Mouse (Mus musculus) ES-E14 (cell line): ENCODE measurements around the gene Pxt1.

Experiments used
- CHD2 ChIP-seq: IDR thresholded peaks from 2 replicates; pipeline ENCODE4 v1.6.1; 2014; ENCODE audit warnings: mild to moderate bottlenecking, low read depth, low read length, inconsistent platforms
- ZC3H11A ChIP-seq: IDR thresholded peaks from 2 replicates; pipeline ENCODE4 v1.6.1; 2012; ENCODE audit warnings: low read depth, mild to moderate bottlenecking, inconsistent platforms, low read length, borderline replicate concordance
- ZNF384 ChIP-seq: IDR thresholded peaks from 2 replicates; pipeline ENCODE4 v1.6.1; 2012; ENCODE audit warnings: low read depth, low read length, inconsistent platforms

DNA sequence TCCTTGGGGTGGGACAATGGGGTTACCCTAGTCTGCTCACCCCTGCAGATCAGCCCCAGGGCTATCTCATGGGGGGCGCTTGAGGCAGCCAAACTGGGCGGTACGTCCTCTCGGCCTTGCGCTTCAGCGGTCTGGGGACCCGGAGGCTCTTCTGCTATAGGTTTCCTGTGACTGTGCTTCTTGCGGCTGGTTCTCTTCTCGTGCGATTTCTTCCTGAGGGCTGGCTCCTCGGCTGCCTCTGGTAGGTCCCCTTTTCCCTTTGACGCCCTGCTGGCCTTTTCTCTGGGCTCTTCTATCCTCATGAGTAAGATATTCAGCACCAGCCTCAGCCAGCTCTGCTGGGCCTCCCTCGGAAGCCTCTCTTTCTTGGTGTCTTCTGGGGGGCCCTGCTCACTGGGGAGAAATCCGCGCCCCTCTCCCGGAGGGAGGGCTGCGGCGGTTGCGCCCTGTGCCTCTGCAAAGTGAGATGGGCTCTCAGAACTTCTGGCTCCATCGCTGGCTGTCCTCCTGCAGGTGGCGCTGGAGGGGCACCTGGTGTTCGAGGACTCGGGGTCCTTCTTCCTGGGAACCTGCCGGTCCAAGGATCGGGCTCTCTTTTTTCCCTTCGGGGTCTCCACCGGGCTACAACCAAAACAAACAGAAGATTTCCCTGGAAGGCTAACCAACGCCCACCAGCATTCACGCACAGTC lies 34.2 kb downstream of the Pxt1 start:
- TF ChIP-seq ZC3H11A (no peak; the same call in 1 of the 2 replicates), CHD2 (peak; percentile 46; the same call in 1 of the 2 replicates), ZNF384 (no peak)
